Mouse (Mus musculus): ENCODE results near the gene Maml2. TPM values are rescaled to one million over a fixed set of nuclear protein-coding genes. Genes with fewer than 3 reads are reported as not detected.

Gene Maml2
- polyA plus RNA-seq, 1 experiment from 2014 or later, result 10.7 TPM

- Histone ChIP-seq H3K27me3 (ENCODE audit: control insufficient read depth, insufficient read depth, low read length) (no peaks in the 10 kb centered on the region), H3K36me3 (ENCODE audit: control insufficient read depth, insufficient read depth, low read length) (no peaks in the 10 kb centered on the region), H3K4me1 (ENCODE audit: control insufficient read depth, insufficient read depth, low read length) (no peaks in the 10 kb centered on the region), H3K4me3 (ENCODE audit: low read length) (no peak overlapping the region), H3K9me3 (ENCODE audit: control insufficient read depth, low read length) (no peaks in the 10 kb centered on the region), H3K9ac (ENCODE audit: low read depth, low read length) (no peak overlapping the region), H3K27ac (ENCODE audit: low read depth, low read length) (no peak overlapping the region), H3K4me2 (replicated peaks; ENCODE audit: low read depth, low read length) (no peak overlapping the region)
- ATAC-seq (ENCODE audit: low FRiP score, low TSS enrichment), result no peak
- WGBS, result 90% methylated on average over 3 of the region's 3 CpGs
Observed at GRCm38 (mm10) chr9:13671125-13671769, 373.5 kb downstream of the Maml2 start.

GRCm38 (mm10) chr9:13673304-13673703, 375.5 kb downstream of the Maml2 start:
- H3K9ac ChIP-seq (ENCODE audit: low read depth, low read length), result no peak overlapping the region
- 87% methylated on average over 2 of the region's 2 CpGs for WGBS
- H3K27ac ChIP-seq (ENCODE audit: low read depth, low read length), result no peak overlapping the region
- no peaks in the 10 kb centered on the region for H3K27me3 ChIP-seq (ENCODE audit: control insufficient read depth, insufficient read depth, low read length)
- no peak overlapping the region for H3K4me3 ChIP-seq (ENCODE audit: low read length)
- 0 out of 2 replicates have a peak, but pooled peaks cover 7% of the 10 kb centered on the region for H3K4me1 ChIP-seq (ENCODE audit: control insufficient read depth, insufficient read depth, low read length)
- H3K36me3 ChIP-seq (ENCODE audit: control insufficient read depth, insufficient read depth, low read length), result no peaks in the 10 kb centered on the region
- ATAC-seq (ENCODE audit: low FRiP score, low TSS enrichment), result no peak
- no peaks in the 10 kb centered on the region for H3K9me3 ChIP-seq (ENCODE audit: control insufficient read depth, low read length)
- H3K4me2 ChIP-seq (replicated peaks; ENCODE audit: low read depth, low read length), result no peak overlapping the region

DNA sequence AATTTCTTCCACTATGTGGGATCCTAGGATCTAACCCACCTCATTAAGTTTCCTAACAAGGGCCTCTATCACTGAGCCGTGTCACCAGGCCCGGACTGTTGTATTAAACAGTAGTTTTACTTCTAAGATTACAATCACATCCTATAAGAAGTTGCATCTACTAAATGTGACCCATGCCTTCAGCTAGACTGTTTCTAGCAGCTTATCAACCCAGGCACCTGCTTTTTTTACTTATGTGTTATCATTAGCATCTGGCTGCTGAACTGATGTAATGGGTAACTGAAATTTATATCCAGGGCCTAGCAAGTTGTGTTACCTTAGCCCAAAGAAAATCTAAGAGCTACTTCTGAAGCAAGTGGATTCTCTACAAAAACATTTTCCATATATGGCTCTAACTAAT, 380.3 kb downstream of the Maml2 start:
- 33% methylated on average over 2 of the region's 2 CpGs for WGBS
- Histone ChIP-seq H3K9me3 (ENCODE audit: control insufficient read depth, low read length) (no peaks in the 10 kb centered on the region), H3K27ac (ENCODE audit: low read depth, low read length) (no peak overlapping the region), H3K4me1 (ENCODE audit: control insufficient read depth, insufficient read depth, low read length) (0 out of 2 replicates have a peak, but pooled peaks cover 9% of the 10 kb centered on the region), H3K36me3 (ENCODE audit: control insufficient read depth, insufficient read depth, low read length) (no peaks in the 10 kb centered on the region), H3K4me3 (ENCODE audit: low read length) (no peak overlapping the region), H3K4me2 (replicated peaks; ENCODE audit: low read depth, low read length) (no peak overlapping the region), H3K27me3 (ENCODE audit: control insufficient read depth, insufficient read depth, low read length) (no peaks in the 10 kb centered on the region), H3K9ac (ENCODE audit: low read depth, low read length) (no peak overlapping the region)
- ATAC-seq (ENCODE audit: low FRiP score, low TSS enrichment), result no peak

DNA sequence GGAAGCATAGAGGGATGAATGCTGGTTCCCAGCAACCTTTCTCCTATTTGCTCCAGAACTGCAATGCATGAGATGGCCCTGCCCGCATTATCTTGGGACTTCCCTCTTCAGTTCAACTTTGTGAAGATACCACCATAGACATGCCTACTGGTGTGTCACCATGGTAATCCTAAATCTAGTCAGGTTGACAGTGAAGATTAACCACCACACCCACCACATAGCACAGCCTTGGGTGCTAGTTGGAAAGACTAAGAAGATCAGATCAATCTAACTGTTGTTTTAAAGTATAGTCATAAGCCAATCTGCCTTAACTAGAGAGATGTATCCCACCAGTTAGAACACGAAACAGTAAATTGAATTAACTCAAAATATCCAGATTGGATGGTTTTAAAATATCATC, 381.9 kb downstream of the Maml2 start:
- no peak for ATAC-seq (ENCODE audit: low FRiP score, low TSS enrichment)
- Histone ChIP-seq H3K27me3 (ENCODE audit: control insufficient read depth, insufficient read depth, low read length) (no peaks in the 10 kb centered on the region), H3K9me3 (ENCODE audit: control insufficient read depth, low read length) (no peaks in the 10 kb centered on the region), H3K9ac (ENCODE audit: low read depth, low read length) (no peak overlapping the region), H3K4me1 (ENCODE audit: control insufficient read depth, insufficient read depth, low read length) (0 out of 2 replicates have a peak, but pooled peaks cover 9% of the 10 kb centered on the region), H3K36me3 (ENCODE audit: control insufficient read depth, insufficient read depth, low read length) (no peaks in the 10 kb centered on the region), H3K27ac (ENCODE audit: low read depth, low read length) (no peak overlapping the region), H3K4me2 (replicated peaks; ENCODE audit: low read depth, low read length) (no peak overlapping the region), H3K4me3 (ENCODE audit: low read length) (no peak overlapping the region)
- 95% methylated on average over 2 of the region's 2 CpGs for WGBS

- Histone ChIP-seq H3K4me3 (ENCODE audit: low read length) (no peak overlapping the region), H3K4me2 (replicated peaks; ENCODE audit: low read depth, low read length) (no peak overlapping the region), H3K4me1 (ENCODE audit: control insufficient read depth, insufficient read depth, low read length) (0 out of 2 replicates have a peak, but pooled peaks cover 9% of the 10 kb centered on the region), H3K9me3 (ENCODE audit: control insufficient read depth, low read length) (no peaks in the 10 kb centered on the region), H3K36me3 (ENCODE audit: control insufficient read depth, insufficient read depth, low read length) (no peaks in the 10 kb centered on the region), H3K9ac (ENCODE audit: low read depth, low read length) (no peak overlapping the region), H3K27me3 (ENCODE audit: control insufficient read depth, insufficient read depth, low read length) (no peaks in the 10 kb centered on the region), H3K27ac (ENCODE audit: low read depth, low read length) (peak overlapping the region; percentile 33; the same call in 1 of the 2 replicates)
- 76% methylated on average over 8 of the region's 8 CpGs for WGBS
- no peak for ATAC-seq (ENCODE audit: low FRiP score, low TSS enrichment)
Observed at GRCm38 (mm10) chr9:13681147-13681546, 383.4 kb downstream of the Maml2 start.

DNA sequence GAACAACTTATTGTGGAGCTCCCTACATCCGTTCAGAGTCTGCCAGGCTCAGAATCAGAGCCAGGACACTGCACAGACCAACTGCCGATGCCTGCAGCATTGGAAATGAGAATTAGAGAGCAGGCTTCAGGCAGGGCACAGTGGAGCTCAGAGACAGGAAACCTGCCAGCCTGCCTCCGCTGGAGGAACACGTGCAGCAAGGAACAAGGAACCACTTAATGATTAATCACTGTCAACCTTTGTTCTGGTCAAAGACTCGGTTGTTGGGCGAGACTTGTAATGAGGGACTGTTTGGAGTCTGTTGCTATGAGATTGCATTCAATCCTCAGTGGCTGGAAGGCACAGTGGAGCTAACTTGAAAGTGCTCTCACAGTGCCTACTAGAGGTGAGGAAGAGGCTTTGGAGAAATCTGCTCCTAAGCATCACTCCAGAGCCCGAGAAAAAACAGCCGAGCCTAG, 383.9 kb downstream of the Maml2 start:
- H3K27ac ChIP-seq (ENCODE audit: low read depth, low read length), result peak overlapping the region; percentile 33; the same call in 1 of the 2 replicates
- no peaks in the 10 kb centered on the region for H3K9me3 ChIP-seq (ENCODE audit: control insufficient read depth, low read length)
- ATAC-seq (ENCODE audit: low FRiP score, low TSS enrichment), result peak; percentile 92
- H3K9ac ChIP-seq (ENCODE audit: low read depth, low read length), result no peak overlapping the region
- 6% methylated on average over 8 of the region's 8 CpGs for WGBS
- H3K4me1 ChIP-seq (ENCODE audit: control insufficient read depth, insufficient read depth, low read length), result 0 out of 2 replicates have a peak, but pooled peaks cover 9% of the 10 kb centered on the region
- no peaks in the 10 kb centered on the region for H3K36me3 ChIP-seq (ENCODE audit: control insufficient read depth, insufficient read depth, low read length)
- H3K27me3 ChIP-seq (ENCODE audit: control insufficient read depth, insufficient read depth, low read length), result no peaks in the 10 kb centered on the region
- H3K4me2 ChIP-seq (replicated peaks; ENCODE audit: low read depth, low read length), result no peak overlapping the region
- H3K4me3 ChIP-seq (ENCODE audit: low read length), result no peak overlapping the region

- 90% methylated on average over 6 of the region's 6 CpGs for WGBS
- Histone ChIP-seq H3K27ac (ENCODE audit: low read depth, low read length) (no peak overlapping the region), H3K27me3 (ENCODE audit: control insufficient read depth, insufficient read depth, low read length) (no peaks in the 10 kb centered on the region), H3K9me3 (ENCODE audit: control insufficient read depth, low read length) (no peaks in the 10 kb centered on the region), H3K36me3 (ENCODE audit: control insufficient read depth, insufficient read depth, low read length) (no peaks in the 10 kb centered on the region), H3K4me3 (ENCODE audit: low read length) (no peak overlapping the region), H3K4me2 (replicated peaks; ENCODE audit: low read depth, low read length) (no peak overlapping the region), H3K4me1 (ENCODE audit: control insufficient read depth, insufficient read depth, low read length) (no peaks in the 10 kb centered on the region), H3K9ac (ENCODE audit: low read depth, low read length) (no peak overlapping the region)
- no peak for ATAC-seq (ENCODE audit: low FRiP score, low TSS enrichment)
Observed at GRCm38 (mm10) chr9:13684327-13684934, 386.7 kb downstream of the Maml2 start.

DNA sequence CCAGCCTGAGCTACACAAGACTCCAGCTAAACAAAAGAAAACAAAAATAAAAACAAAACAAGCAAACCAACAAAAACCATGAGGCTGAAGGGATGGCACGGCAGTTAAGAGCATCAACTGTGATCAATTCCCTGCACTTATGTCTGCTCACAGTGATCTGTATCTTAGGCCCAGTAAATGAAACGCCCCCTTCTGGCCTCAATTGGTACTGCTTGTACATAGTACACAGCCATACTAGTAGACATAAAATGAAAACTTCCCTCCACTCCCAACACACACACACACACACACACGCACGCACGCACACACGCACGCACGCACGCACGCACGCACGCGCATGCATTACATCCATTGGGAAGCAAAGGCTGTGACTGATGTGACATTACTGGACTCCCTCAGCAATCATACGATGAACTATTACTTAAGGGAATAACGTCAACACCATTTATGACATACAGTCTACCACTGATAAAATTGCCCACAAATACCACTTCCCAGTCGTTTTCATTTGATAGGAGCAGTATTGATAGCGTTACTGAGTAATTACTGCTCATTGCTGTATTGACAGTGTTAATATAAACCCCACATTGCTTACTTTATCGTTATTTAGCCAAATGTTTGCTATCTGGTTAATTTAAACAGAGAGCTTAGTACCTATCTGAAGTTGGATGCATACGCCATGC, 389.4 kb downstream of the Maml2 start:
- Histone ChIP-seq H3K9me3 (ENCODE audit: control insufficient read depth, low read length) (no peaks in the 10 kb centered on the region), H3K9ac (ENCODE audit: low read depth, low read length) (no peak overlapping the region), H3K4me2 (replicated peaks; ENCODE audit: low read depth, low read length) (no peak overlapping the region), H3K27me3 (ENCODE audit: control insufficient read depth, insufficient read depth, low read length) (no peaks in the 10 kb centered on the region), H3K36me3 (ENCODE audit: control insufficient read depth, insufficient read depth, low read length) (no peaks in the 10 kb centered on the region), H3K4me1 (ENCODE audit: control insufficient read depth, insufficient read depth, low read length) (no peaks in the 10 kb centered on the region), H3K27ac (ENCODE audit: low read depth, low read length) (no peak overlapping the region), H3K4me3 (ENCODE audit: low read length) (no peak overlapping the region)
- ATAC-seq (ENCODE audit: low FRiP score, low TSS enrichment), result no peak
- WGBS, result 89% methylated on average over 19 of the region's 19 CpGs

DNA sequence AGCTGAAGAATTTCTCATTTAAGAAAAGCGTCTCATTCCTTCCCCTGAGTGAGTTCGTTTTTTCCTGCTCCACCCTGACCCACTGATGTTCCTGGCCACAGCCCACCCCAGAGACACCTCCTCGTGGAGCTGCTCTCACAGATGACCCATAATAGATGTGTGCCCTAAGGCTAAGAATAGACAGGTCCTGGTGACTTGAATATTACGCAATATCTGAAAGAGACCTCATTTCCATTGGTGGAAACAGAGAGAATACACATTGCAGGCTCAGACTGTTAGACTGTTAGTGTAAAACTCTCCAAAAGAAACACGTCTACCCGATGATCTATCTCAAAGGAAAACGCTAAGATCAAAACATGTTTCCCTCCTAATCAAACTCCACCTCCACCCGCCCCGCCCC, 391.2 kb downstream of the Maml2 start:
- 85% methylated on average over 9 of the region's 9 CpGs for WGBS
- no peak for ATAC-seq (ENCODE audit: low FRiP score, low TSS enrichment)
- H3K27me3 ChIP-seq (ENCODE audit: control insufficient read depth, insufficient read depth, low read length), result no peaks in the 10 kb centered on the region

More for the DNA sequence above, 391.2 kb downstream of the Maml2 start:
- Histone ChIP-seq H3K9me3 (ENCODE audit: control insufficient read depth, low read length) (no peaks in the 10 kb centered on the region), H3K4me3 (ENCODE audit: low read length) (no peak overlapping the region), H3K9ac (ENCODE audit: low read depth, low read length) (no peak overlapping the region), H3K27ac (ENCODE audit: low read depth, low read length) (no peak overlapping the region), H3K4me1 (ENCODE audit: control insufficient read depth, insufficient read depth, low read length) (no peaks in the 10 kb centered on the region), H3K4me2 (replicated peaks; ENCODE audit: low read depth, low read length) (no peak overlapping the region), H3K36me3 (ENCODE audit: control insufficient read depth, insufficient read depth, low read length) (no peaks in the 10 kb centered on the region)
